Mouse (Mus musculus) liver, embryonic 11.5 days (tissue): ENCODE results near the gene Slc41a1. TPM values are rescaled to one million over a fixed set of nuclear protein-coding genes. Genes with fewer than 3 reads are reported as not detected.

Source experiments
- ATAC-seq: fragments of 200-750 bp; cut with Nextera tagmentation; replicated peaks from 2 replicates; pipeline ENCODE4 v1.8.0; 2017; ENCODE audit warnings: moderate number of reproducible peaks, mild to moderate bottlenecking, moderate TSS enrichment, moderate library complexity; ENCODE audit not compliant: low FRiP score
- DNase-seq: peaks from one replicate; pipeline ENCODE4 v3.0.0-alpha.2; 2017; ENCODE audit warnings: low spot score
- H3K27ac ChIP-seq: fragments of 300-500 bp; sonication (generic); 2 replicates; pipeline ENCODE4 v1.5.1; 2014; ENCODE audit warnings: mild to moderate bottlenecking, low read depth, low read length, control low read depth
- H3K27me3 ChIP-seq: fragments of 300-500 bp; sonication (generic); replicated peaks from 2 replicates; pipeline ENCODE4 v1.6.1; 2014; ENCODE audit warnings: low read length, mixed read lengths; ENCODE audit not compliant: control insufficient read depth, insufficient read depth
- H3K36me3 ChIP-seq: fragments of 300-500 bp; sonication (generic); 2 replicates; pipeline ENCODE4 v1.6.1; 2014; ENCODE audit warnings: mild to moderate bottlenecking, low read length, moderate library complexity, mixed read lengths; ENCODE audit not compliant: control insufficient read depth, insufficient read depth
- H3K4me1 ChIP-seq: fragments of 300-500 bp; sonication (generic); replicated peaks from 2 replicates; pipeline ENCODE4 v1.6.1; 2014; ENCODE audit warnings: low read length, mixed read lengths; ENCODE audit not compliant: control insufficient read depth, insufficient read depth
- H3K4me2 ChIP-seq: fragments of 300-500 bp; sonication (generic); 2 replicates; pipeline ENCODE4 v1.6.1; 2014; ENCODE audit warnings: mild to moderate bottlenecking, control low read depth, moderate library complexity
- H3K4me3 ChIP-seq: fragments of 300-500 bp; sonication (generic); 2 replicates; pipeline ENCODE4 v1.5.1; 2014; ENCODE audit warnings: low read depth, low read length, control low read depth
- H3K9ac ChIP-seq: fragments of 300-500 bp; sonication (generic); 2 replicates; pipeline ENCODE4 v1.6.1; 2014; ENCODE audit warnings: low read depth, low read length, control low read depth
- H3K9me3 ChIP-seq: fragments of 300-500 bp; sonication (generic); 2 replicates; pipeline ENCODE4 v1.6.1; 2016; ENCODE audit warnings: low read length, inconsistent platforms, mixed read lengths; ENCODE audit not compliant: control insufficient read depth
- whole genome bisulfite sequencing: fragments of 180-500 bp; shearing (Covaris S2); extraction: QIAGEN DNeasy Blood & Tissue Kit; methylation state at CpG from one replicate; pipeline ENCODE4 v1.1.7; 2014; 5-methylcytosine and 5-hydroxymethylcytosine counted together
- polyA plus RNA-seq: library from polyadenylated mRNA; unstranded; fragments of >200 nt; fragmentation: Nextera tagmentation; extraction: Ambion mirVana; gene quantifications from 2 replicates; pipeline ENCODE4 v1.2.1, GENCODE M21; 2014

Gene Slc41a1
- polyA plus RNA-seq, 1 experiment from 2014 or later = 5.2 TPM

- no peaks in the 10 kb centered on the region for H3K4me1 ChIP-seq
- 63% methylated on average over 4 of the region's 4 CpGs for WGBS
- no peaks in the 10 kb centered on the region for H3K27me3 ChIP-seq
- no peak overlapping the region for H3K27ac ChIP-seq
- no peak overlapping the region for H3K4me2 ChIP-seq
- H3K36me3 ChIP-seq = no peaks in the 10 kb centered on the region
- ATAC-seq (no peak), DNase-seq (no peak)
- H3K9me3 ChIP-seq = no peaks in the 10 kb centered on the region
- H3K9ac ChIP-seq = no peak overlapping the region
- no peak overlapping the region for H3K4me3 ChIP-seq
Observed at GRCm38 (mm10) chr1:131861811-131862210, 34.5 kb downstream of the Slc41a1 start.

- 73% methylated on average over 5 of the region's 5 CpGs for WGBS
- no peaks in the 10 kb centered on the region for H3K9me3 ChIP-seq
- ATAC-seq = no peak
- no peak for DNase-seq
- H3K4me3 ChIP-seq = no peak overlapping the region
- H3K27me3 ChIP-seq = no peaks in the 10 kb centered on the region
- H3K4me1 ChIP-seq = 0 out of 2 replicates have a peak, but pooled peaks cover 2% of the 10 kb centered on the region
- no peak overlapping the region for H3K27ac ChIP-seq
- no peaks in the 10 kb centered on the region for H3K36me3 ChIP-seq
- no peak overlapping the region for H3K9ac ChIP-seq
- no peak overlapping the region for H3K4me2 ChIP-seq
Observed at GRCm38 (mm10) chr1:131865596-131865995, 38.3 kb downstream of the Slc41a1 start.

- no peaks in the 10 kb centered on the region for H3K27me3 ChIP-seq
- no peak overlapping the region for H3K9ac ChIP-seq
- peak overlapping the region; percentile 66 for H3K4me3 ChIP-seq
- peak; percentile 38; the same call in 1 of the 2 replicates for ATAC-seq
- H3K36me3 ChIP-seq = no peaks in the 10 kb centered on the region
- 54% methylated on average over 6 of the region's 6 CpGs for WGBS
- DNase-seq = no peak
- H3K9me3 ChIP-seq = no peaks in the 10 kb centered on the region
- peak overlapping the region; percentile 90 for H3K4me2 ChIP-seq
- no peak overlapping the region for H3K27ac ChIP-seq
- 0 out of 2 replicates have a peak, but pooled peaks cover 2% of the 10 kb centered on the region for H3K4me1 ChIP-seq
Observed at GRCm38 (mm10) chr1:131866304-131866999, 39.2 kb downstream of the Slc41a1 start.

DNA sequence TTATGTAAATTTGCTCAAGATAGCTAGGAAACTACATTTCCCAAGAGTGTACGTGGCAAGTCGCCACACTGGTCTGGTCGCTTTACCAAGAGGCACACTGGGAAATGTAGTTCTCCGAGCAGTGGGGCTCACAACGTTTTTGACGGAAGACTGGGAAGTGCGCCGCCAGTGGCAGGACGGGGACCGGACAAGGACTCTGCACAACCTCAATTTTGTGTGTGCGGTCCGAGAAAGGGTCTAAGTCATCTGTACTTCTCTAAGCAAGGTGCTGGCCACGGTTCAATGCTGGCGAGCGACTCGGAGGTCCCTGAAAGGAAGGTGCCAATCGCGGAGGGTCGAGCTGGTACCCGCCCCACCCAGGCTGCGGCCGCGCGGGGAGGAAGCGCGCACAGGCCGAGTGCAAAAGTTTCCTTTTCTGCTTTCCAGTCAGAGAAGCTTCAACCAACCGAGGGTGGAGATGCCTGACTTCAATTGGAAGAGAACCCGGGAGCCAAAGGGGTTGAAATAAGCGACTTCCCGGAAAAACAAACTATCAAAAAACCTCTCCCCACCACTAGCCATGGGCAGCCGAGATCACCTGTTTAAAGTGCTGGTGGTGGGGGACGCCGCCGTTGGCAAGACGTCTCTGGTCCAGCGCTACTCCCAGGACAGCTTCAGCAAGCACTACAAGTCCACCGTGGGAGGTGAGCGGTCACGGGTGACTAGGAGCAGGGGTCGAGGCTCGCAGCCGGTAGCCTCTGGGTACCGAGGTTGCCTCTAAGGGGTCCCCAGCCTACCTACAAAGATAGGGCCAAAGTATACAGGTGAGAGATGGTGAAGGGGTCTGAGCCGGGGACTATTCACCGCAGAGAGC lies 40.0 kb downstream of the Slc41a1 start, which contains the start of gene Rab29:
Rab29 (plus strand) TSS at position 132 of the 853 bp plus-strand sequence.
- no peaks in the 10 kb centered on the region for H3K9me3 ChIP-seq
- H3K9ac ChIP-seq = peak within 1 kb of the TSS; percentile 76
- peak within 1 kb of the TSS; percentile 90 for H3K4me2 ChIP-seq
- 0 out of 2 replicates have a peak, but pooled peaks cover 2% of the 10 kb centered on the region for H3K4me1 ChIP-seq
- no peak within 1 kb of the TSS for H3K27ac ChIP-seq
- peak; percentile 85 for DNase-seq
- WGBS = 2% methylated on average over 46 of the region's 46 CpGs
- H3K27me3 ChIP-seq = no peaks in the 10 kb centered on the region
- H3K36me3 ChIP-seq = no peaks in the 10 kb centered on the region
- peak within 1 kb of the TSS; percentile 66 for H3K4me3 ChIP-seq
- ATAC-seq = peak; percentile 97

- DNase-seq = peak; percentile 35
- WGBS = 27% methylated on average over 10 of the region's 10 CpGs
- H3K4me2 ChIP-seq = peak overlapping the region; percentile 90
- H3K4me3 ChIP-seq = peak overlapping the region; percentile 66
- H3K36me3 ChIP-seq = no peaks in the 10 kb centered on the region
- ATAC-seq = 0 out of 2 replicates have a peak, but pooled peaks have one; percentile 1
- H3K27me3 ChIP-seq = no peaks in the 10 kb centered on the region
- no peaks in the 10 kb centered on the region for H3K9me3 ChIP-seq
- peak overlapping the region; percentile 76 for H3K9ac ChIP-seq
- 0 out of 2 replicates have a peak, but pooled peaks cover 2% of the 10 kb centered on the region for H3K4me1 ChIP-seq
- no peak overlapping the region for H3K27ac ChIP-seq
Observed at GRCm38 (mm10) chr1:131867946-131868290, 40.6 kb downstream of the Slc41a1 start.

DNA sequence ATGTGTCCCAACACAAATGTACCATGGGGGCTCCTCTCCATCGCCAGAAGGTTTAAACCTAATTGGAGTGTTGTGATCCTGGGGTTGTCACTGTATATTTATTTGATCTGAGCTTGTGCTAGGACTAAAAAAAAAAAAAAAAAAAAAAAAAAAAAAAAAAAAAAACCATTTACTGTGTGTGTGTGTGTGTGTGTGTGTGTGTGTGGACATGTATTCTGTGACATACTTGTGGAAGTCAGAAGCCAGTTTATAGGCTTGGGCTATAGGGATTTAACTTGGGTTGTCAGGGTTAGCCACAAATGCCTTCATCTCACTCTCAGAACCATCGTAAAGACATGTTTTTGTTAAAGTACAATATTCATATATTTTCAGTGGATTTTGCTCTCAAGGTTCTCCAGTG lies 42.3 kb downstream of the Slc41a1 start:
- no peak overlapping the region for H3K27ac ChIP-seq
- H3K4me1 ChIP-seq = 0 out of 2 replicates have a peak, but pooled peaks cover 2% of the 10 kb centered on the region
- ATAC-seq (no peak), DNase-seq (no peak)
- no peaks in the 10 kb centered on the region for H3K27me3 ChIP-seq
- no peak overlapping the region for H3K4me2 ChIP-seq
- H3K4me3 ChIP-seq = no peak overlapping the region
- H3K9ac ChIP-seq = no peak overlapping the region
- 87% methylated on average over 2 of the region's 2 CpGs for WGBS
- H3K36me3 ChIP-seq = no peaks in the 10 kb centered on the region
- H3K9me3 ChIP-seq = no peaks in the 10 kb centered on the region

GRCm38 (mm10) chr1:131872856-131873255 lies 45.6 kb downstream of the Slc41a1 start:
- no peaks in the 10 kb centered on the region for H3K9me3 ChIP-seq
- no peak for DNase-seq
- no peak for ATAC-seq
- 58% methylated on average over 1 of the region's 1 CpGs for WGBS
- H3K4me1 ChIP-seq = 0 out of 2 replicates have a peak, but pooled peaks cover 2% of the 10 kb centered on the region
- no peaks in the 10 kb centered on the region for H3K36me3 ChIP-seq
- no peaks in the 10 kb centered on the region for H3K27me3 ChIP-seq
- no peak overlapping the region for H3K27ac ChIP-seq
- no peak overlapping the region for H3K9ac ChIP-seq
- H3K4me2 ChIP-seq = no peak overlapping the region
- no peak overlapping the region for H3K4me3 ChIP-seq

GRCm38 (mm10) chr1:131879816-131880215 lies 52.5 kb downstream of the Slc41a1 start:
- Histone ChIP-seq H3K4me1 (no peaks in the 10 kb centered on the region), H3K9me3 (no peaks in the 10 kb centered on the region), H3K4me3 (no peak overlapping the region), H3K27me3 (no peaks in the 10 kb centered on the region), H3K9ac (no peak overlapping the region), H3K36me3 (no peaks in the 10 kb centered on the region), H3K27ac (no peak overlapping the region), H3K4me2 (no peak overlapping the region)
- 75% methylated on average over 2 of the region's 2 CpGs for WGBS
- ATAC-seq (no peak), DNase-seq (no peak)
